Mouse (Mus musculus) adrenal gland, adult 8-10 months (tissue): Measurements from ENCODE around the gene Gpr165. TPM values are rescaled to one million over a fixed set of nuclear protein-coding genes. Genes with fewer than 3 reads are reported as not detected.
A peak's percentile ranks its signal among the peaks of the same experiment; 100 is the strongest.

Experiments
- DNase-seq: peaks from one replicate; pipeline ENCODE4 v3.0.0; 2022
- total RNA-seq, 4 experiments: library from RNA; stranded (reverse); gene quantifications; 2 replicates each; pipeline ENCODE4 v1.2.4; 2022

Gene Gpr165
- total RNA-seq = 1 to 10 TPM in 2 of 4 experiments, under 1 TPM in 2; 0.49 to 1.8 (median 1.1) TPM

DNA sequence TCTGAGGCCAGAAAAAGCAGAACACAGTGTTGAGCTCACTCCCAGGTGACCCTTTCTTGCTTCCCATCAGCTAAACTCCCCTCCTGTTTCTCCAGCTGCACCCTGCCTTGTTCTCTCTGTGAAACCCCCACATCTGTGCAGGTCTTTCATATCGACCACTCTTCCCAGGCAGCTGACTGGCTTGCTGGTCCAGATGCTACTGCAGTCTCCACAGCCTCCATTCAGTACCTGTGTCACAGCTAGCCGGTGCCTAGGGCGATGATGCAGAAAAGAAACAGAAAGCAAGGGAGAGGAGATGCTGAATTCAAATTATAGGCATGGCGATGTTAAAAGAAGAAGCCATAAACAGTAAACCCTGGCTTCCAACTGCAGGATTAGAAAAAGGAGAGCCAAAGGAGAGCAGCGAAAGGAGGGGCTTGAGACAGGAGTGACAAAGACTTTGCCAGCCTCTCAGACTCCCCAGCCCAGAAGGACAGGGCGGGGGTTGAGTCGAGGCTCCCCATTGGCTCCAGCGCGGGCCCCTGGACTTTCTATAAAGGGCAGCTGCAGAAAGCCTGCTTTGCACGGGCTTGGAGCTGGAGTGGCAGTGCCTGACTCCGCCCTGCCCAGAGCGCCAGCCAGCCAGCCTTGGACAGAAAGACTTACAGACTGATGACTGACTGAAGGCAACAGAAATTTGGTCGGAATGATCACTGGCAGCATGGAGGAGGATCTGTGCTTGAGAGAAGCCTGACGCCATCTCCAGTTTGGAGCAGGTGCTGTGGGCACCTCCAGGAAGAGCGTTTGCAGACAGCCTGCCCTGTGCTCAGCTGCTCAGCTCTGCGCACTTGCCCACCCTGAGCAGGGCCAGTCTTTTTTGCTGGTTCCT, at the start of gene Gpr165:
Gene Gpr165, plus strand, starts transcription at position 535 of the 868 bp plus-strand sequence.
- DNase-seq = peak; percentile 21

DNA sequence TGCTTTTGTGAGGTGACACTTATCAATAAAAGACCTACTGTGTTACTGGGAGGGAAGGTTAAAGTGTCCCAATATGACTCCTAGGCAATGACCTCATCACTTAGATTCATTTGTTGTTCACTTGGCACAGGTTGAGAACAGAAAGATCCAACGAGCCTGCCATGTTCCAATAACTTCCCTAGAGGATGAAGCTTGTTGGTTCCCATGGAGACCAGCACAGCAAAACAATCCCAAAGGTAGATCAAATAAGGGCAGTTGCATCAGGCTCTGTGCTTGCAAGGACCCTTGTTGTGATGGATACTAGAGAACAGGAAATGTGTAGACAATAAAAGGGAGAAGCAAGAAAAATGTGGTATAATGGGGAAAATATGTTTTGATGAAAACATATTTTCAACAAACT, 38.4 kb upstream of the Gpr165 start:
- no peak for DNase-seq
